Mouse (Mus musculus) midbrain, embryonic 11.5 days (tissue): ENCODE data around the gene Ms4a14. TPM values are rescaled to one million over a fixed set of nuclear protein-coding genes. Genes with fewer than 3 reads are reported as not detected.
"Not testable (repeated sequence)": the region's sequence is repeated elsewhere in the genome, so short reads cannot be mapped to it uniquely, and the experiment has no call there.

ENCODE experiments used
- ATAC-seq: fragments of 200-750 bp; cut with Nextera tagmentation; 2 replicates; pipeline ENCODE4 v1.8.0; 2017; ENCODE audit warnings: moderate TSS enrichment, moderate library complexity; ENCODE audit not compliant: low FRiP score
- DNase-seq: peaks from one replicate; pipeline ENCODE4 v3.0.0; 2015; ENCODE audit warnings: low spot score; ENCODE audit errors: missing footprints
- H3K27ac ChIP-seq: fragments of 300-500 bp; sonication (generic); 2 replicates; pipeline ENCODE4 v1.5.1; 2014; ENCODE audit warnings: low read depth, low read length
- H3K27me3 ChIP-seq: fragments of 300-500 bp; sonication (generic); 2 replicates; pipeline ENCODE4 v1.6.1; 2014; ENCODE audit warnings: mild to moderate bottlenecking, low read length, moderate library complexity, mixed read lengths; ENCODE audit not compliant: control insufficient read depth, insufficient read depth
- H3K36me3 ChIP-seq: fragments of 300-500 bp; sonication (generic); 2 replicates; pipeline ENCODE4 v1.6.1; 2014; ENCODE audit warnings: mild to moderate bottlenecking, low read length, moderate library complexity, mixed read lengths; ENCODE audit not compliant: control insufficient read depth, insufficient read depth
- H3K4me1 ChIP-seq: fragments of 300-500 bp; sonication (generic); 2 replicates; pipeline ENCODE4 v1.6.1; 2014; ENCODE audit warnings: low read length; ENCODE audit not compliant: control insufficient read depth, insufficient read depth
- H3K4me2 ChIP-seq: fragments of 300-500 bp; sonication (generic); 2 replicates; pipeline ENCODE4 v1.6.1; 2014; ENCODE audit warnings: mild to moderate bottlenecking, moderate library complexity
- H3K4me3 ChIP-seq: fragments of 300-500 bp; sonication (generic); 2 replicates; pipeline ENCODE4 v1.5.1; 2014; ENCODE audit warnings: low read depth, low read length
- H3K9ac ChIP-seq: fragments of 300-500 bp; sonication (generic); 2 replicates; pipeline ENCODE4 v1.6.1; 2014; ENCODE audit warnings: low read length
- H3K9me3 ChIP-seq: fragments of 300-500 bp; sonication (generic); 2 replicates; pipeline ENCODE4 v1.6.1; 2016; ENCODE audit warnings: low read length; ENCODE audit not compliant: control insufficient read depth
- WGBS: fragments of 180-500 bp; shearing (Covaris S2); extraction: QIAGEN DNeasy Blood & Tissue Kit; methylation state at CpG from one replicate; pipeline ENCODE4 v1.1.7; 2014; 5-methylcytosine and 5-hydroxymethylcytosine counted together
- polyA plus RNA-seq: library from polyadenylated mRNA; unstranded; fragments of >200 nt; fragmentation: Nextera tagmentation; extraction: Ambion mirVana; gene quantifications from 2 replicates; pipeline ENCODE4 v1.2.1, GENCODE M21; 2014

Ms4a14 gene
- polyA plus RNA-seq, 1 experiment from 2014 or later = not detected

DNA sequence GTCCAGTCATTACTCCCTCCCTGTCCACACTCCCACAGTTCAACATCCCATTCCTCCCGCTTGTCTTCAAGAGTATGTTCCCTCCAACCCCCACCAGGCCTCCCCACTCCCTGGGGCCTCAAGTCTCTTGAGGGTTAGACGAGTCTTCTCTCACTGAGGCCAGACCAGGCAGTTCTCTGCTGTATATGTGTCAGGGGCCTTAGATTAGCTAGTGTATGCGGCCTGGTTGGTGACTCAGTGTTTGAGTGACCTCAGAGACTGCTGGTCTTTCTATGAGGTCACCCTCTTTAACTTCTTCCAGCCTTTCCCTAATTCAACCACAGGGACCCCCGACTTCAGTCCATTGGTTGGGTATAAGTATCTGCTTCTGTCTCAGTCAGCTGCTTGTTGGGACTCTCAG is 47.3 kb downstream of the Ms4a14 start:
- DNase-seq (no peak), ATAC-seq (no peak)
- H3K9me3 ChIP-seq = no peaks in the 10 kb centered on the region
- H3K4me3 ChIP-seq = no peak overlapping the region
- H3K27ac ChIP-seq = no peak overlapping the region
- no peak overlapping the region for H3K4me2 ChIP-seq
- H3K9ac ChIP-seq = no peak overlapping the region
- no peaks in the 10 kb centered on the region for H3K27me3 ChIP-seq
- H3K36me3 ChIP-seq = no peaks in the 10 kb centered on the region
- no peaks in the 10 kb centered on the region for H3K4me1 ChIP-seq
- 91% methylated on average over 4 of the region's 4 CpGs for WGBS

DNA sequence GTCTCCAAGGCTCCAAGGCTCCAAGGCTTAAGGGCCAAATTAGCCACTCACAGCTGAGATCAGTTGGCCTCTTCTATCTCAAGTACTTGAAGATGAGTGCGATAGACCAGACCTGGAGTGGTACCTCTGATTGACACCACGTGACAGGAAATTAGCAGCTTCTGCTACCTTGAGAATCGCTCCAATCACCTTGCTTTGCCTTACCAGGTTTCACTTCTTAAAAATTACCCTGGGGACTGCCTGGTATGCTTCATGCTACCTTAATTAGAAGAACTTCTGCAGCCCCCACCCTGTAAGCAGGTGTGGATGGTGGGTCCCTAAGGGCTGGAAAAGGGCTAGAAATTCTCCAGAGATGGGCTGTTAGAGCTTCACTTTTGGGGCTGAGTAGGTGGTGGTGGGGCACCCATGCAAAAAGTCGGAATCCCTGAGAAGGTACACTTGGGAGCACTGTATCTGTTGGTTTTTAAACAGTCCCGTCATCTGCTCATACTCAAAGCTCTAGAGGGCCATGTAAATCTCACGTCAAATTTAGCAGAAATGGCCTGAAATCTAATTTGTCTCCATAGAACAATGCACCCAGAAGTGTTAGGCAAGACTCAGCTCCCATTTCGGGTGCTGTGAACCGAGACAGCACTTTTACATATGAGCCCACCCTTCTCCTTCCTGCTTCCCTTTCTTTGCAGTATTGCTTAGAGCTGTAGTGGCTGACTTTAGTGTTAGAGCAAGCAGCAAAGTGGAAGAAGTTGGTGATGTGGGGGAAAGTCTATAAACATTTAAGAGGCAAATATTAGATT is 48.0 kb downstream of the Ms4a14 start, which contains the start of gene Ms4a1:
TSS of gene Ms4a1 (minus strand) at position 190 of the 794 bp plus-strand sequence.
- Histone ChIP-seq H3K9me3 (no peaks in the 10 kb centered on the region), H3K36me3 (no peaks in the 10 kb centered on the region), H3K27me3 (no peaks in the 10 kb centered on the region), H3K4me1 (no peaks in the 10 kb centered on the region), H3K4me3 (no peak within 1 kb of the TSS), H3K9ac (no peak within 1 kb of the TSS), H3K27ac (no peak within 1 kb of the TSS), H3K4me2 (no peak within 1 kb of the TSS)
- 88% methylated on average over 8 of the region's 8 CpGs for WGBS
- no peak for DNase-seq
- ATAC-seq = no peak

DNA sequence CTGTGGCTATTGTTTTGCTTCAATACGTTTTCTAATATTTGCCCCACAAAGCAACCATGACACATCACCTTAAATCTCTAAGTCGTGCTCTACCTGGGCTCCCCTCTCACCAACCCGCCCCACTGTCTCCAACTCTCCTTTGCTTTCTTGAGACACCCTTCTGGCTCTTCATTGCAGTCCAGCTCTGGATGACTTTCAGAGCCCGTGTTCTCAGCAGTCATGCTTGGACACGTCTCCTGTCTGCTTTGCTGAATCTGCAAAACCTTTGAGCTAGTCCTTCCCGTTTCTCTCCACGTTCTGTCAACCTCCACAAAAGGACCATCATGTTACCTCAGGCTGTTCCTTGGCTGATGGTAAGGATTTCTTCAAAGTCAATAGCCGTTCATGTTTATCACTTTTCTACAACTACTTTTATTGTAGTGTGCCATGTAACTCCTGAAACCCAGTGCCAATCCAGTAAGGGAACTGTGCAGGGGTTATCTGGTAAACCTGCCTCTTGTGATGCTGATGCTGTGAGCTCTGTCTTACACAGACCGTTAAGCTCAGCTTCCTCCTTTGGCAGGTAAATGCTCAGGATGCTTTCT is 49.6 kb downstream of the Ms4a14 start:
- DNase-seq (no peak), ATAC-seq (no peak)
- WGBS = 85% methylated on average over 9 of the region's 9 CpGs
- no peaks in the 10 kb centered on the region for H3K36me3 ChIP-seq
- H3K4me1 ChIP-seq = no peaks in the 10 kb centered on the region
- H3K4me3 ChIP-seq = no peak overlapping the region
- H3K27me3 ChIP-seq = no peaks in the 10 kb centered on the region
- no peak overlapping the region for H3K4me2 ChIP-seq
- no peak overlapping the region for H3K27ac ChIP-seq
- no peak overlapping the region for H3K9ac ChIP-seq
- H3K9me3 ChIP-seq = no peaks in the 10 kb centered on the region

DNA sequence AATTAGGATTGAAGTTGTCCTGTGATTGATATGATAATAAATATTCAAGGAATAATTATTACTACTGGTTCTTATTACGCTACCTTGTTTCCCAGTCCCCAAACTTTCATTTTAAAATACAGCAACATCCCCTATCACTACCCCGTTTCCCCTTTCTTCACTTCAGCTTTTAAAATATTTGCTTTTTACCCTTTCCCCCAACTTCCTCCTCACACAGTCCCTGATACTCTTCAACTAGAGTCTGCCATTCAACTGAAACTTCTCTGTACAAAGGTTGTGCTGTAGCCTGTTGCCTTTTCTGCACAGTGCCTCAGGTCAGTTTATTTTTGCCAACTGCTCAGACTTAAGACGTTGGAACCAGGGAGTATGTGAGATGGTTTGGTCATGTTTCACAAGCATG is 50.7 kb downstream of the Ms4a14 start:
- H3K9me3 ChIP-seq = no peaks in the 10 kb centered on the region
- no peak overlapping the region for H3K9ac ChIP-seq
- H3K27ac ChIP-seq = no peak overlapping the region
- no peaks in the 10 kb centered on the region for H3K4me1 ChIP-seq
- H3K27me3 ChIP-seq = no peaks in the 10 kb centered on the region
- ATAC-seq (no peak), DNase-seq (no peak)
- no peak overlapping the region for H3K4me3 ChIP-seq
- WGBS = 88% methylated on average over 3 of the region's 3 CpGs
- no peaks in the 10 kb centered on the region for H3K36me3 ChIP-seq
- H3K4me2 ChIP-seq = no peak overlapping the region

DNA sequence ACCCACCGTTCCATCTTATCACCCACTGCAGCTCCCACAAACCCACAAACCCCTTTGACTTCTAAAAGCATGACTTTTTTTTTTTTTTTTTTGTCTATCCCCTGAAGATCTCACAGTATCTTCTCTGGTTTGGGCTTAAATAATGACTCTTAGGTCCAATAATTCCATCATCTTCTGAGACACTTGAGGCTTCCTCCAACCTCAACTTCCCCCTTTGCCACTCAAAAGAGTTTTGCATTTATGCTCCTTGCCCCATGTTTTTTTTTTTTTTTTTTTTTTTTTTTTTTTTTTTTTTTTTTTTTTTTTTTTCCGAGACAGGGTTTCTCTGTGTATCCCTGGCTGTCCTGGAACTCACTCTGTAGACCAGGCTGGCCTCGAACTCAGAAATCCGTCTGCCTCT is 51.3 kb downstream of the Ms4a14 start:
- H3K4me1 ChIP-seq, H3K4me2 ChIP-seq, H3K9ac ChIP-seq, ATAC-seq, DNase-seq, H3K36me3 ChIP-seq, H3K9me3 ChIP-seq, H3K4me3 ChIP-seq, H3K27ac ChIP-seq, H3K27me3 ChIP-seq: not testable (repeated sequence)
- 65% methylated on average over 4 of the region's 4 CpGs for WGBS

DNA sequence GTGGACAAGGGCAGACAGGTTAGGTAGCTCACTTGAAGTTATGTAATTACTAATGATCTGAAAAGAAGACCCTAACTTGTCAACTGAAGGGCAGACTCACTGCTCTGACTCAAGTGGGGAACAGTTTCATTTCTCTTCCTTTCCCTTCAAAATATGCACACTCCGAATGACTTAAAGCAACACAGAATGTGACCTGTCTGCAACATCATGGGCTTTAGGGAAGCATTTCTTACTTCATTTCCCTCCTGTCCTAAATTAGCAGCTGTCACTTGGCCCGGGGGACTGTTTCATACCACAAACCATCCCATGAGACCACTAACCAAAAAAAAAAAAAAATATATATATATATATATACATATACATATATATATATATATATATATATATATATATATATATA is 52.7 kb downstream of the Ms4a14 start:
- ATAC-seq (no peak), DNase-seq (no peak)
- Histone ChIP-seq H3K4me2 (no peak overlapping the region), H3K36me3 (no peaks in the 10 kb centered on the region), H3K9ac (no peak overlapping the region), H3K9me3 (no peaks in the 10 kb centered on the region), H3K4me1 (no peaks in the 10 kb centered on the region), H3K4me3 (no peak overlapping the region), H3K27ac (no peak overlapping the region), H3K27me3 (no peaks in the 10 kb centered on the region)
- WGBS = 85% methylated on average over 2 of the region's 2 CpGs

Other genes starting within 250 kb of the Ms4a14 start
- gene Ms4a8a, start 233.4 kb downstream of the Ms4a14 start, polyA plus RNA-seq = not detected in 2 replicates
- gene 1700017D01Rik, start 183.6 kb downstream of the Ms4a14 start, polyA plus RNA-seq = not detected in 2 replicates
- not detected in 2 replicates for gene 1700025F22Rik, start 149.1 kb downstream of the Ms4a14 start, polyA plus RNA-seq
- gene Ms4a13, start 117.7 kb downstream of the Ms4a14 start, polyA plus RNA-seq = not detected in 2 replicates
- not detected in 2 replicates for gene Ms4a12, start 82.0 kb downstream of the Ms4a14 start, polyA plus RNA-seq
- not detected in 2 replicates for gene Ms4a1, start 48.2 kb downstream of the Ms4a14 start, polyA plus RNA-seq
- not detected in 2 replicates for gene Ms4a5, start 30.6 kb downstream of the Ms4a14 start, polyA plus RNA-seq
- 1.1 and 1.2 TPM in 2 replicates for gene Ms4a7, start 21.7 kb upstream of the Ms4a14 start, polyA plus RNA-seq
- 1.9 and 2.0 TPM in 2 replicates for gene Ms4a4a, start 61.1 kb upstream of the Ms4a14 start, polyA plus RNA-seq
- gene Ms4a4c, start 90.3 kb upstream of the Ms4a14 start, polyA plus RNA-seq = 0.30 TPM in 1 of 2 replicates, not detected in the other
- not detected in 2 replicates for gene Ms4a4b, start 129.1 kb upstream of the Ms4a14 start, polyA plus RNA-seq
- gene Ms4a6c, start 154.9 kb upstream of the Ms4a14 start, polyA plus RNA-seq = 2.9 and 3.9 TPM in 2 replicates
- not detected in 2 replicates for gene Gm8369, start 171.5 kb upstream of the Ms4a14 start, polyA plus RNA-seq
- 3.9 and 6.4 TPM in 2 replicates for gene Ms4a6b, start 202.1 kb upstream of the Ms4a14 start, polyA plus RNA-seq
- gene Ms4a4d, start 222.3 kb upstream of the Ms4a14 start, polyA plus RNA-seq = 0.21 and 0.40 TPM in 2 replicates